Mouse (Mus musculus) heart, postnatal 25 days (tissue): Measurements from ENCODE around the gene Tbc1d14. TPM values are rescaled to one million over a fixed set of nuclear protein-coding genes. Genes with fewer than 3 reads are reported as not detected.

ENCODE experiments used
- DNase-seq: peaks from one replicate; pipeline ENCODE4 v3.0.0; 2022; ENCODE audit warnings: low spot score
- intact Hi-C: fragments of 180-260 bp; cut with DNase I; formaldehyde crosslinking; loops from one replicate; pipeline ENCODE4 v1.15.1; 2025
- total RNA-seq, 2 experiments: library from RNA; stranded (reverse); gene quantifications; 2 replicates each; pipeline ENCODE4 v1.2.3; 2021

Gene Tbc1d14
- total RNA-seq, 2 experiments from 2014 or later = 14.3 to 14.7 TPM

GRCm38 (mm10) chr5:36558526-36558925 is 34.5 kb downstream of the Tbc1d14 start:
- intact Hi-C loops = no loop called here

GRCm38 (mm10) chr5:36557584-36558308 is 35.3 kb downstream of the Tbc1d14 start:
- DNase-seq = no peak
- intact Hi-C loops = no loop called here

More at GRCm38 (mm10) chr5:36558526-36558925, 34.5 kb downstream of the Tbc1d14 start:
- DNase-seq = no peak

GRCm38 (mm10) chr5:36556906-36557305 is 36.2 kb downstream of the Tbc1d14 start:
- DNase-seq = no peak
- intact Hi-C loops = no loop called here

DNA sequence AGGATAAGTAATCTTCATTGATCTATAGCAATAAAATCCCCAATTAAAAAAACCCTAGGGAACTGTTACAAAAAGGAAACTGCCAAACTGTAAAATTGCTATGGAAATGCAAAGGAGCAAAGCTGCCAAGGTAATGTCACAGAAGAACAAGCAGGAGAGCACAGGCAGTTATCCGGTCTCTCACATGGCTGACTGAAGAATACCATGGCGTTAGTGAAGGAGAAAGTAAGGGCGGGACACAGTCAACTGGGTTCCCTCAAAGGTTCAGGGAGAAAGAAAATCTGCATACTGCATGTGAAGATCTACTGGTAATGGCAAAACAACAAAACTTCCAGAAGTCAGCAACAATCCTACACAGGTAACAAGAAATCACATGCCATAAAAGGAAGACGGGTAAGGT is 36.8 kb downstream of the Tbc1d14 start:
- DNase-seq = no peak
- intact Hi-C loops = no loop called here

DNA sequence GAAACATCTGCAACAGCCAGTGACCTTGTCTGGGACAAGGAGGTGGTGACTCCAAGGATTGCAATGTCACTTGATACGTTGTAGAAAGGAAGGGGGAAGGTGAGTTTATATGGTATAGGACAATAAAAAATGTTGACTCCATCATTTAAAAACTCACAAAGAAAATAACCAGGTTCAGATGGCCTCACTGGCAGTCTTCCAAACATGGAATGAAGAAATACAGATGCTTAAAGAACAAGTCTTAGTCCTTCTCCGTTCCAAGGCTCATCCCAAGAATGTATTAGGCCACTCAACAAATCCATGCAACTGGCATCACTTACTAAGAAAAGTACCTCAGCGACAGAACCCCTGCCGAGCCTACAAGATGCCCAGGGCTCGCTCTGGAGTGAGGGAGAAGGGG is 38.6 kb downstream of the Tbc1d14 start:
- no peak for DNase-seq
- intact Hi-C loops = no loop called here

- intact Hi-C loops = no loop called here
- DNase-seq = no peak
These were observed 39.2 kb downstream of the Tbc1d14 start for GRCm38 (mm10) chr5:36553886-36554285.

DNA sequence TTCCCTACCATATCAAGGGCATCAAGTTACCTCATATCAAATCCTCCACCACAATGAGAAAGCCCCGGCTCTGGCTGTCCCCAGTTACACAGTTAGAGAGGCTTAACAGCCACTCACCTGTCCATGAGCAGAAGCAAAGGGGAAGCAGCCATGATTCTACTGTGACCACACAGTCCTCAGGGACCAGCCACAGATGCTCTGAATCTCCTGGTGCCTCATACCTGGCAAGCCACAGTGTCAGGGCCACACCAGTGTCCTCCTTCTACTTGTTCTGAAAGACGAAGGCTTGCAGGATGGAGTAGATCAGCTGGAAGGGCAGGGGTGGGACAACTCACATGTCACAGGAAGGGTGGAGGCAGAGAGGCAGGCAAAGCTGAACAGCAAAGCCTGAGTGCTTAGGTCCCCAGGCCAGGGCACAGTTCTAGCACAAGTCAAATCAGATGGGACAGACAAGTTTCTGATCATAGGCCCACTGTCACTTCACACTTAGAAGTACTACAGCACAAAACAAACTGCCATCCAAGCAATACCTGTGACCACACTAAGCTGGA is 39.9 kb downstream of the Tbc1d14 start:
- intact Hi-C loops = no loop called here

GRCm38 (mm10) chr5:36552391-36552790 is 40.7 kb downstream of the Tbc1d14 start:
- no peak for DNase-seq
- intact Hi-C loops = no loop called here

More for the DNA sequence above, 39.9 kb downstream of the Tbc1d14 start:
- DNase-seq = no peak

DNA sequence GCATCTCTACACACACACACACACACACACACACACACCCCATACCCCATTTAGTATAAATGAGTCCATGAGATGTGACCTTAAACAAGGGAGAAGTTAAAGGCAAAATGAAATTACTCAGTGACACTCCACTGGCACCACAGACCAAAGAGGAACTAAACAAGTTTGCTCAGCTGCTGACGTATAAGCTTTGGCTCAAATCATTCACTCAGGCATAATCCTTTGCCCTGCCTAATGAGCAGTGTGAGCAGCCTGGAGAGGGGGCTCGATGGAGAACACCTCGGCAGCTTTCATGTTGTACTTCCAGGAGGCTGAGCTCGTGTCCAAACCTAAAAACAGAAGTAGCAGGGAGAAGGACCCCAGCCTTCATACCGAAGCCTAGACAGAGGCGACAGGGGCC is 43.8 kb downstream of the Tbc1d14 start:
- intact Hi-C loops = no loop called here
- DNase-seq = no peak

DNA sequence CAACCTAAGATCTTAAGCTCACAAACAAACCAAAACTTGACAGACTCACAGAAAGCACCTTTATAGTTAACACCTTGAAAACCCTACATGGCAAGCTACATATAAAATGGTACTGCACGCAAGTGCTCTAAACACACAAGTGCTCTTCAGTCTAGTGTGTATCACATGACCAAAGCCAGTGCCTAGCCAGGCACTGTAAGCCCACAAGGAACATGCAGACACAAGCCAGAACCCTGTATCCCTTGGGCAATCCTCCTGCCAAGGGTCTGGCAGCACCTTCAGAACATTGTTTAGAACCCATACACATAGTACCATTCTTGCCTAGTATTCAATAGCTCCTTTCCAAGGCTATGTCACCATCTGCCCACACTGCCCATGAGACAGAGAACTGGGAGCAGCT is 48.3 kb downstream of the Tbc1d14 start:
- no peak for DNase-seq
- intact Hi-C loops = no loop called here

GRCm38 (mm10) chr5:36540928-36541327 is 52.1 kb downstream of the Tbc1d14 start:
- no peak for DNase-seq
- intact Hi-C loops = no loop called here

DNA sequence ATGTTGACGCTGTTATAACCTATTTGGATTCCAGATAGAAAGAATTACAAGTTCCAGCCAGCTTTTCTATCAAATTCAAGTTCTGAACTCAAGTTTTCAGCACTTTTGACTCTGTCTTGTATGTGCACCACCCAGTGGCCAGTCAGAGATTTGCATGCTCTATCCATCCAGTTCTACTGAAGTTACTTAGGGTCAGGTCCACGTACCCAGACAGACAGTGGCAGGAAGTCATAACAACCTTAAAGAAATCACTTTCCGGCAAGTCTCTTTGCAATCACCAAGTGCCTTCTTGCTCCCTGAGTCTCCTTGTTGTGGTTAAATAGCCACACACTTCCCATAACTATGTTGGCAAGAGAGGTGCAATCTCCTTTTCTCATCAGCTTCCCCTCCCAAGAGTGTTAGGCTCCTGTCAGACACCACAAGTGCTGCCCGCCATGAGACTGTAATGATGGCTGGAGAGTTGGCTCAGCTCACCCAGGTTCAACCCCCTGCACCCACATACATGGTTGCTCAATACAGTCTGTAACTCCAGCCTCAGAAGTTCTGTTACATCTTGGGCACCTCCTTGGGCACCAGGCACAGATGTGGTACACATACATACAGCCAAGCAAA is 54.4 kb downstream of the Tbc1d14 start:
- intact Hi-C loops = no loop called here

GRCm38 (mm10) chr5:36536424-36536823 is 56.7 kb downstream of the Tbc1d14 start:
- DNase-seq = no peak
- intact Hi-C loops = no loop called here

More for the DNA sequence above, 54.4 kb downstream of the Tbc1d14 start:
- DNase-seq = no peak

DNA sequence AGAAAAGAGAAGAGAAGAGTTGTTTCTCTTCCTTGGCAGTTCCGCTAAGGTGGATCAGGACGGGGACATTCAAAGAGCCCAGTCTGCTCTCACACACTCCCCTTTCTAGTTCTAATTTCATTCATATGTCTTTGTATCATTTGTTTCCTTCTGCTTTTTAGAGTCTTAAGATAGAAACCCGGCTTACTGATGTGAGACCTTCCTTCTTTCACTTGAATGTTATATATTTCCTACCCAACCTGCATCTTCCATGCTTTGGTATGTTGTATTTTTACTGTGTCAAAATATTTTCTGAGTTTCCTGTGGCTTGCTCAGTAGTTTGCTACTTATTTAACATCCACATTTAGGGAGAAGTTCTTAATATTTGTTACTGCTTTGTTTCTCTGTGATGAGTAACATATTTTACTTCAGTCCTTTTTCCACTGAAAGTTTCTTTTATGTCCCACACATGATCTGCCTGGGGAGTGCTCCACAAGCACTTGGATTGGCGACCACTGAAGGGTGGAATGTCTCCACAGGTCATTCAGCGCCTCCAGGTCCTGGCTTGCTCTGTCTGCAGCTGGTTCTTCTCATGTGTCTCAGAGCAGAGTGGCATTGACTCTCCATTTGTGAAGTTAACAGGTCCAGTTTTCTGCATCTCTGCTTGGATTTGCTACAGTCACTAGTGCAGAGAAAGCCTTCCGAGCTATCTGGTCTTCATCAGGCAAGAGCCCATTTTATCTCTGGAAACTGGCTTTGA is 57.5 kb downstream of the Tbc1d14 start:
- DNase-seq = no peak

DNA sequence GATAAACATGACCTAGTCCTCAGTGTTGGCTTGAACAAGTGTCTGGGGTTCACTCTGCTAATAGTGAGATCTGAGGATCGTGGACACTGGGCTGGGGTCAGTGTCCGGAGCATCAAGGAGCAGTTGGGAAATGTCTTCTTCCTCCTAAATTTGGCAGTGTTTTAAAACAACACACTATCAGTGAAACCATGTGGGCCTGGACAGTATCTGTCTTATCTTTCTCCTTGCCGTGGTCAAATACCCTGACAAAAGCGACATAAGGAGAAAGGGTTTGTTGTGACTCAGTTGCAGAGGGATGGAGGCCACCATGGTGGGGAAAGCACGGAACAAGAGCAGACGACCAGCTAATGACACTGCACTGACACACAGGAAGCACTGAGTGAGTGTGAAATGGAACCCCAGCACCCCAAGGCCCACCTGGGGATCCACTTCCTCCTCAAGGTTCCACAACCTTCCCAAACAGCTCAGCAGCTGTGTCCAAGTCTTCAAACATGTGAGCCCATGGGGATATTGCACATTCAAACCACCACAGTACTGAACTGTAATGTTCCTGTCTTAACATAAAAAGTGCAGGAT is 58.5 kb downstream of the Tbc1d14 start:
- no peak for DNase-seq
- intact Hi-C loops = loop anchor here (5.0 kb wide), 1 partner anchor 72 kb away; the partner anchor contains the start of gene Grpel1

More for the DNA sequence above, 57.5 kb downstream of the Tbc1d14 start:
- intact Hi-C loops = no loop called here

GRCm38 (mm10) chr5:36530129-36530751 is 62.8 kb downstream of the Tbc1d14 start:
- intact Hi-C loops = loop anchor here (1.0 to 5.0 kb wide), 2 partner anchors 52 to 68 kb away; partner anchors contain the start of gene Grpel1
- DNase-seq = peak; percentile 90

DNA sequence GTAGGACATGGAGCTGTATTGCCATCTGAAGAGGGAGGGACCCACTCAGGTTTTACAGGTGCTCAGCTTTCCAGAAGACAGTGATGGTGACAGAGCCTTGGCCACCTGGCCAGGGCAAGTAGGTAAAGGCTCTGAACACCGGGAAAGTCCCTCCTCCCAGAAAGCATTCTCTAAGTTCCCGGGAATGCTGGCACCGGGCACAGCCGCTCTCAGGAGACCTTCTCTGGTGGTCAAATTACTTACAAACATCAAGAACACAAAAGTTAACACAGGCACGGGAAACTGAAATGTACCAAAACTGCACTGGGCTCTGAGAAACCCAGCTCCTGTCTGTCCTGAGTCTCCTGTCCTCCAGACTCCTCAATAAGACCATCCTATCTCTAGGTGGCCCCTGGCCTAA is 63.4 kb downstream of the Tbc1d14 start:
- DNase-seq = no peak
- intact Hi-C loops = loop anchor here (1.0 to 5.0 kb wide), 3 partner anchors 53 to 213 kb away; partner anchors contain the start of gene Grpel1

DNA sequence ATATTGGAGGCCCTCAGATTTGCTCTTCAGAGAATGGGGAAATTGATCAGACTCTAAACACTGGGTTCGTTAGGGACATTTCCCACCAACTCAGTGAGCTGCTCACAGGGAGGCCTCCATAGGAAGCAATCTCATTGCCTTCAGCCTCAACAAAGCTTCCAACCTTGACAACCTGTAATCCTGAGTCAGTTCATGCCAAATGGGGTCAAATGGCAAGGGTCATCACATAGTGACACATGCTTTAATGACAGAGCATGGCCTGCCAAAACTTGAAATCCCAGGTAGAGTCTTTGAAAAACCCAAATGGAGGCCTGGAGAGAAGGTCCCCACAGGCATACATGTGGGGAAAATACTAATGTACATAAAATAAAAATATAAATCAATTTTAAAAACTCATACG is 66.2 kb downstream of the Tbc1d14 start:
- intact Hi-C loops = loop anchor here (5.0 kb wide), 1 partner anchor 215 kb away; no protein-coding TSS in a partner anchor
- DNase-seq = no peak

DNA sequence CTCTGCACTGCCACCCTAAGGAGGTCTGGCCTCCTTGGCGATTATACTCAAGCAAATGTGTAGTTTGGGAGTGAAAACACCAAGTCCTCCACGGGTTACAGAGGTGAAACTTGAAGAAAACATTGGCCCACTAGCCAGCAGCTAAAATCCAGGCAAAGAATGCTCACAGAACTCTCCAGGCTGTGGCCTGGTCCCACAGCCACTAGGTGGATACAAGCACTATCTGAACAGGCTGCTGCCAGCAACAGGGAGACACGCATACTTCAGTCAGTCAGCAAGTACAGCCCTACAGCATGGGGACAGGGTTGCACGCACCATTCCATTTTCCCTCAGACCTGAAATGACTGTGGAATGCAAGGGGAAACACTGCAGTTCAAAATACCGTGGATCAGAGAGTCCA is 66.8 kb downstream of the Tbc1d14 start:
- intact Hi-C loops = loop anchor here (5.0 kb wide), 1 partner anchor 216 kb away; no protein-coding TSS in a partner anchor
- no peak for DNase-seq
